Mouse (Mus musculus) heart, embryonic 15.5 days (tissue): ENCODE data around the gene Mgst3. TPM values are rescaled to one million over a fixed set of nuclear protein-coding genes. Genes with fewer than 3 reads are reported as not detected.
A peak's percentile ranks its signal among the peaks of the same experiment; 100 is the strongest.

Source experiments
- ATAC-seq: fragments of 200-750 bp; cut with Nextera tagmentation; replicated peaks from 2 replicates; pipeline ENCODE4 v1.8.0; 2017; ENCODE audit warnings: low read depth, moderate TSS enrichment; ENCODE audit not compliant: insufficient number of reproducible peaks, insufficient read depth, low FRiP score
- H3K27ac ChIP-seq: fragments of 300-500 bp; sonication (generic); 2 replicates; pipeline ENCODE4 v1.5.1; 2015; ENCODE audit warnings: mild to moderate bottlenecking, inconsistent platforms
- H3K27me3 ChIP-seq: fragments of 300-500 bp; sonication (generic); 2 replicates; pipeline ENCODE4 v1.6.1; 2015; ENCODE audit warnings: inconsistent platforms
- H3K36me3 ChIP-seq: fragments of 300-500 bp; sonication (generic); 2 replicates; pipeline ENCODE4 v1.6.1; 2015; ENCODE audit warnings: mild to moderate bottlenecking, inconsistent platforms
- H3K4me1 ChIP-seq: fragments of 300-500 bp; sonication (generic); replicated peaks from 2 replicates; pipeline ENCODE4 v1.6.1; 2015; ENCODE audit warnings: inconsistent platforms
- H3K4me2 ChIP-seq: fragments of 300-500 bp; sonication (generic); 2 replicates; pipeline ENCODE4 v1.6.1; 2015; ENCODE audit warnings: inconsistent platforms, mild to moderate bottlenecking, moderate library complexity
- H3K4me3 ChIP-seq: fragments of 300-500 bp; sonication (generic); 2 replicates; pipeline ENCODE4 v1.5.1; 2015; ENCODE audit warnings: mild to moderate bottlenecking, inconsistent platforms
- H3K9ac ChIP-seq: fragments of 300-500 bp; sonication (generic); 2 replicates; pipeline ENCODE4 v1.6.1; 2015; ENCODE audit warnings: mild to moderate bottlenecking, inconsistent platforms
- H3K9me3 ChIP-seq: fragments of 300-500 bp; sonication (generic); replicated peaks from 2 replicates; pipeline ENCODE4 v1.6.1; 2016; ENCODE audit warnings: inconsistent platforms
- WGBS: fragments of 180-500 bp; shearing (Covaris S2); methylation state at CpG from one replicate; pipeline ENCODE4 v1.1.7; 2015; ENCODE audit warnings: mixed read lengths; 5-methylcytosine and 5-hydroxymethylcytosine counted together
- polyA plus RNA-seq: library from polyadenylated mRNA; unstranded; fragments of >200 nt; fragmentation: Nextera tagmentation; extraction: Ambion mirVana; gene quantifications from 2 replicates; pipeline ENCODE4 v1.2.1, GENCODE M21; 2015

Mgst3 gene
- polyA plus RNA-seq, 1 experiment from 2014 or later: 154 TPM

DNA sequence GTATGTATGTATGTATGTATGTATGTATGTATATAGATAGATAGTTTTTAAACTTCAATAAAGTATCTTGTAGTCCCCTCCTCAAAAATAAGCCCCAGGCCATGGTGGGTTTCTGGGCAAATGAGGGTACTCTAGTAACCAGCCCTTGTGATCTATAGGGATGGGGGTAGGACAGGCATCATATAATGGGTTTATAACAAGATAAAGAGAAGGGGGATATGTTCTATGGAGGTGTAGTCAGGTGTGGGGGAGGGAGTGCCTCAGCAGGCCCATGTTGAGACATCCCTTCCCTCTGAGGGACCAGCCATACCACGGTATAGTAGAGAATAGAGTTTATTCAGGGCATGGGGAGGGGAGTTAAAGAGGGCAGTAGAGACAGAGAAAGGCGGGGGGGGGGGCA lies 7.2 kb downstream of the Mgst3 start:
- Histone ChIP-seq H3K9me3 (no peaks in the 10 kb centered on the region), H3K4me3 (no peak overlapping the region)
- WGBS: 33% methylated on average over 2 of the region's 2 CpGs

DNA sequence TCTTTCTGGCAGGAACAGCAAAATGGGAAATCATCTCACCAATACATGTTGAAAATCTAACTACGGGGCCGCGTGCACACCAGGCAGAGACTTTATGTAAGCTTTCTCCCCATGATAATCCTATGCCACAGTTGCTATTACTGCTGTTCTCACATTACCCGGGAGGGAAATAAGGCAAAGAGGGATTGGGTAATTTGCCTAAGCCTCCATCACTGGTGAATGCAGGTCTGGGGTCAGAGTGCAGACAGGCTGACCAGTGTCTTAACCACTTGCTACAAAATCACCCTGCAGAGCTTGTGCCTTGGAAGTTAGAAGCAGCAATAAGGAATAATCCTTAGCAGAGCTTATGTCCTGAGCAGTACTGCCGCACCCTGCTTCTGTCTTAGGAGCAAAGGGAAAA lies 8.0 kb downstream of the Mgst3 start:
- Histone ChIP-seq H3K9ac (no peak overlapping the region), H3K4me3 (no peak overlapping the region), H3K27me3 (no peaks in the 10 kb centered on the region), H3K4me2 (no peak overlapping the region), H3K4me1 (peaks cover 6% of the 10 kb centered on the region), H3K9me3 (no peaks in the 10 kb centered on the region), H3K27ac (no peak overlapping the region), H3K36me3 (no peaks in the 10 kb centered on the region)
- ATAC-seq: no peak
- WGBS: 68% methylated on average over 5 of the region's 5 CpGs

More for the DNA sequence above, 7.2 kb downstream of the Mgst3 start:
- no peak overlapping the region for H3K9ac ChIP-seq
- no peak overlapping the region for H3K27ac ChIP-seq
- peaks cover 8% of the 10 kb centered on the region for H3K4me1 ChIP-seq
- H3K36me3 ChIP-seq: no peaks in the 10 kb centered on the region
- no peaks in the 10 kb centered on the region for H3K27me3 ChIP-seq
- H3K4me2 ChIP-seq: no peak overlapping the region
- no peak for ATAC-seq

GRCm38 (mm10) chr1:167385211-167385610 lies 8.4 kb downstream of the Mgst3 start:
- Histone ChIP-seq H3K4me3 (no peak overlapping the region), H3K4me2 (no peak overlapping the region), H3K36me3 (no peaks in the 10 kb centered on the region), H3K27ac (no peak overlapping the region), H3K9me3 (no peaks in the 10 kb centered on the region), H3K9ac (no peak overlapping the region), H3K4me1 (peaks cover 6% of the 10 kb centered on the region), H3K27me3 (no peaks in the 10 kb centered on the region)
- no peak for ATAC-seq
- WGBS: 80% methylated on average over 2 of the region's 2 CpGs

DNA sequence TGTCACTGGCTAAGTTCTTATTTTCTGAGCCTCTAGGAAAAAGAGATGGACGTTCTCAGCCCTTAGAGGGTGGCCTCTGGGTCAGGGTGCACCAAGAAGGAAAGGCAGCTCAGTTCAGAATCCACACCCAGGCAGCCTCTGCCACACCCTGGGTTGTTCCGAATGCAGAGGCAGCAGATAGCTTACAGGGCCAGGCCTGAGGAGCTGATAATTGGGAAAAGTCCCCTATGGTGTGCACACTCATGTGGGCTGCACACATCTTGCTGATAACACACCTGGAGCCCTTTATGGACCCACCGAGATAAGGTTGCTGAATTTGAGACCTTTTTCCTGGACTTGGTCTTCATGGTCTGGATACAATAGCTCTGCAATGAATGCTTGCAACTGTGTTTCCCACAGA lies 9.5 kb downstream of the Mgst3 start:
- 54% methylated on average over 3 of the region's 3 CpGs for WGBS
- H3K4me2 ChIP-seq: no peak overlapping the region

GRCm38 (mm10) chr1:167383178-167383577 lies 10.5 kb downstream of the Mgst3 start:
- H3K9me3 ChIP-seq: no peaks in the 10 kb centered on the region

More for the DNA sequence above, 9.5 kb downstream of the Mgst3 start:
- Histone ChIP-seq H3K4me1 (peaks cover 6% of the 10 kb centered on the region), H3K27me3 (no peaks in the 10 kb centered on the region), H3K27ac (no peak overlapping the region), H3K36me3 (no peaks in the 10 kb centered on the region), H3K4me3 (no peak overlapping the region), H3K9me3 (no peaks in the 10 kb centered on the region), H3K9ac (no peak overlapping the region)
- 0 out of 2 replicates have a peak, but pooled peaks have one; percentile 25 for ATAC-seq

GRCm38 (mm10) chr1:167382763-167383162 lies 10.9 kb downstream of the Mgst3 start:
- Histone ChIP-seq H3K4me1 (peaks cover 6% of the 10 kb centered on the region), H3K4me2 (no peak overlapping the region), H3K9me3 (no peaks in the 10 kb centered on the region), H3K9ac (no peak overlapping the region), H3K27ac (no peak overlapping the region), H3K36me3 (0 out of 2 replicates have a peak, but pooled peaks cover under 1% of the 10 kb centered on the region), H3K27me3 (no peaks in the 10 kb centered on the region), H3K4me3 (no peak overlapping the region)
- no peak for ATAC-seq
- 88% methylated on average over 5 of the region's 5 CpGs for WGBS

More at GRCm38 (mm10) chr1:167383178-167383577, 10.5 kb downstream of the Mgst3 start:
- WGBS: 74% methylated on average over 5 of the region's 5 CpGs
- no peak overlapping the region for H3K4me3 ChIP-seq
- no peak for ATAC-seq
- no peaks in the 10 kb centered on the region for H3K36me3 ChIP-seq
- H3K27me3 ChIP-seq: no peaks in the 10 kb centered on the region
- H3K4me1 ChIP-seq: peaks cover 6% of the 10 kb centered on the region
- H3K27ac ChIP-seq: no peak overlapping the region
- no peak overlapping the region for H3K9ac ChIP-seq
- no peak overlapping the region for H3K4me2 ChIP-seq

GRCm38 (mm10) chr1:167382316-167382715 lies 11.3 kb downstream of the Mgst3 start:
- H3K4me2 ChIP-seq: no peak overlapping the region
- ATAC-seq: no peak
- peaks cover 6% of the 10 kb centered on the region for H3K4me1 ChIP-seq
- H3K36me3 ChIP-seq: peaks cover 5% of the 10 kb centered on the region
- no peaks in the 10 kb centered on the region for H3K27me3 ChIP-seq
- H3K27ac ChIP-seq: no peak overlapping the region
- H3K4me3 ChIP-seq: no peak overlapping the region
- 82% methylated on average over 7 of the region's 7 CpGs for WGBS
- H3K9me3 ChIP-seq: no peaks in the 10 kb centered on the region
- no peak overlapping the region for H3K9ac ChIP-seq

DNA sequence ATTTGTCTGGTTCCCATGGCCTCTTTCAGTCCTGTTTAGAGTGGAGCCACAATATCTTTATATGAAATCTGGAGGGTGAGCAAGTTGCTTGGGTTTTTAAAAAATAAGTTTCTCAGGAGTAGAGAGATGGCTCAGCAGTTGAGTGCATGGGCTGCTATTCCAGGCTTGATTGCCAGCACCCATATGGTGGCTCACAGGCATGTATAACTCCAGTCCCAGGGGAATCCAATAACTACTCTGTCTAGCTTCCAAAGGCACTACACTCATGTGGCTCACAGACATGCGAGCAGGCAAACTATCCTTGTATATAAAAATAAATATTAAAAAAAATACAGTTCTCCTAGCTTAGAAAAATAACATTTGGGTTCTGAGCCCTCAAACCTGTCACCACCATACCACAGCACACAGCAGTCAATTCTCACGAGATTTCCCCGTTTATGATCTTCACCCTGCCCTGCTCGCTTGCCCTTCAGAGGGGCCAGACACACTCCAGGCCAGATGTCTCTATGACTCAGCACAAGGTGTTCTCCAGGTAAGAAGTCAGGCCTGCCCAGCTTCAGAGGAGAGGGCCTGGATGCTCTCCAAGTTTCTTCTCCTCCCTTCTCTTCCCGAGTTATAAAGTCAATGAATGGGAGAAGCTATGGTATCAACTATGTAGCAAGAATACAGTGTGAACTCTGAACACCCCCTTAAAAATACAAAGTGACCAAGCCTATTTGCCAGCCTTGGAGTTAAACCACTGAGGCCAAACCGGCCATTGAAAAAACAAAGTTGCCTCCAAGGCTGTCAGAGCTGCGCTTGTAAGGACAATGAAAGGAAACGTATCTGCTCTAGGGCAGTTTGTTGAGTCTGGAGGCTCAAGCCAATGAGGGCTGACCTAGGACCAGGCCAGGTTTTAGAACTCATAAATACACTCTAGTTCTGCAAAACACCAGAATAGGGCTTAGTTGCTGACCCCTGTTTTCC lies 12.3 kb downstream of the Mgst3 start:
- H3K4me1 ChIP-seq: peaks cover 6% of the 10 kb centered on the region
- no peak for ATAC-seq
- H3K27me3 ChIP-seq: no peaks in the 10 kb centered on the region
- 66% methylated on average over 8 of the region's 8 CpGs for WGBS
- no peak overlapping the region for H3K4me3 ChIP-seq
- no peaks in the 10 kb centered on the region for H3K9me3 ChIP-seq
- no peak overlapping the region for H3K4me2 ChIP-seq
- peaks cover 12% of the 10 kb centered on the region for H3K36me3 ChIP-seq
- H3K9ac ChIP-seq: no peak overlapping the region
- H3K27ac ChIP-seq: no peak overlapping the region

GRCm38 (mm10) chr1:167380223-167380622 lies 13.4 kb downstream of the Mgst3 start:
- H3K4me1 ChIP-seq: peaks cover 3% of the 10 kb centered on the region
- H3K9ac ChIP-seq: no peak overlapping the region
- H3K27ac ChIP-seq: no peak overlapping the region
- peaks cover 20% of the 10 kb centered on the region for H3K36me3 ChIP-seq
- H3K4me3 ChIP-seq: no peak overlapping the region
- 88% methylated on average over 2 of the region's 2 CpGs for WGBS
- H3K4me2 ChIP-seq: no peak overlapping the region
- no peak for ATAC-seq
- H3K9me3 ChIP-seq: no peaks in the 10 kb centered on the region
- H3K27me3 ChIP-seq: no peaks in the 10 kb centered on the region

GRCm38 (mm10) chr1:167379751-167380150 lies 13.9 kb downstream of the Mgst3 start:
- WGBS: 67% methylated on average over 5 of the region's 5 CpGs
- Histone ChIP-seq H3K4me1 (no peaks in the 10 kb centered on the region; the same call in 1 of the 2 replicates), H3K4me2 (no peak overlapping the region), H3K36me3 (peaks cover 20% of the 10 kb centered on the region), H3K9me3 (no peaks in the 10 kb centered on the region), H3K27ac (no peak overlapping the region), H3K4me3 (no peak overlapping the region), H3K27me3 (no peaks in the 10 kb centered on the region), H3K9ac (no peak overlapping the region)
- ATAC-seq: no peak

DNA sequence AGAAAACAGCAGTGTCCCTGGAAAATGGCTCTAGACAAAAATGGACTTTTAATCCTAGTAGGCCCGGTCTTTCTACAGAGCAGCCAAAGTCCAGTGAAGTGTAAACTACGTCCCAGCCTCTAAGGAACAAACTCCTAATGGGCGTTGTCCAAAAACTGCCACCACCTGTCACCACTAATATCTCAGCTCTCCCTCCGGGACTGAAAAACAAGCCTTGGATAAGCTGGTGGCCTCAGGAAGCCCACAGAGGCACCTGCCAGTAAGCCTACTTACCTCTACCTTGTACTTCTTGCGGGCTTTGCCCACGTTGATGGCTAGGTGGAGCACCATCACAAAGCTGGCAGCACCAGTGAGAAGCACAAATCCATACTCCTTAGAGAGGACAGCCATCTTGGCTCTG lies 15.6 kb downstream of the Mgst3 start:
- no peak overlapping the region for H3K4me3 ChIP-seq
- 67% methylated on average over 6 of the region's 6 CpGs for WGBS
- no peak overlapping the region for H3K4me2 ChIP-seq
- H3K9me3 ChIP-seq: no peaks in the 10 kb centered on the region
- H3K4me1 ChIP-seq: no peaks in the 10 kb centered on the region; the same call in 1 of the 2 replicates
- ATAC-seq: no peak
- no peaks in the 10 kb centered on the region for H3K27me3 ChIP-seq
- no peak overlapping the region for H3K27ac ChIP-seq
- H3K9ac ChIP-seq: no peak overlapping the region
- peaks cover 21% of the 10 kb centered on the region for H3K36me3 ChIP-seq

DNA sequence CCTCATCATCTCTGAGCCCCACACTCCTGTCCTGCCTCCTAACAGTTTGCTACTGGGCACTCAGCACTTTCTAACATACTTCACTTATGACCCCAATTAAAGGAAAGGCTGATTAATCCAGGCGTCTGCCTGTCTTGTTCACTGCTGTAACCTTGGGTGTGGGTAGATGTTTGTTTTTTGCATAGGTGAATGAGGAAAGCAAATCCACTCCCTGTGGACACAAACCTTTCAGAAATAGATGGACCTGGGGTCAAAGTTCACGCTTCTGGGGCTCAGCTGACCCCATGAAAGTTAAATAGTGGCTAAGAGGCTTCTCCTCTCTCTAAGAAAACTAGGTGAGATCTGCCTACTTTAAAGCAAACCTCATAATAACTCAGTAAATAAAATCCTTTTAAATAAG lies 18.7 kb downstream of the Mgst3 start:
- Histone ChIP-seq H3K9ac (no peak overlapping the region), H3K36me3 (peaks cover 27% of the 10 kb centered on the region)
- ATAC-seq: no peak

More for the DNA sequence above, 18.7 kb downstream of the Mgst3 start:
- 67% methylated on average over 2 of the region's 2 CpGs for WGBS
- no peak overlapping the region for H3K4me2 ChIP-seq
- H3K4me1 ChIP-seq: no peaks in the 10 kb centered on the region
- no peak overlapping the region for H3K27ac ChIP-seq
- H3K27me3 ChIP-seq: no peaks in the 10 kb centered on the region
- H3K4me3 ChIP-seq: no peak overlapping the region
- H3K9me3 ChIP-seq: no peaks in the 10 kb centered on the region
